Mouse (Mus musculus): Measurements from ENCODE around the gene Wnk4. TPM values are rescaled to one million over a fixed set of nuclear protein-coding genes. Genes with fewer than 3 reads are reported as not detected.
"Not testable (repeated sequence)": the region's sequence is repeated elsewhere in the genome, so short reads cannot be mapped to it uniquely, and the experiment has no call there.

Gene Wnk4
- polyA plus RNA-seq, 1 experiment: 1.8 TPM

DNA sequence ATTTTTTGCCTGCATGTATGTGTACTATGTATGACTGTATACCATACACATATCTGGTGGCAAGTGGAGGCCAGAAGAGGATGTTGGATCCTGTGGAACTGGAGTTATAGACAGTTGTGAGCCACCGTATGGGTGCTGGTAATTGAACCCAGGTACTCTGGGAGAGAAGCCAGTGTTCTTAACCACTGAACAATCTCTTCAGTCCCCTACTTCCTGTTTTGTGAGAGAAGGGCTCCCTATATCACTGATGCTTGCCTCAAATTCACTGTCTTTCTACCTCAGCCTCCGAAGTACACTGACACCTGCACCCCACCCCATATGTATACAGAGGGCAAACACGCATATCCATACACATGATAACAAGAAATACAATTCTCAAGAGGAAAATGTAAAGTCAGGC, 50.7 kb downstream of the Wnk4 start:
- no peaks in the 10 kb centered on the region for H3K4me1 ChIP-seq (ENCODE audit: control insufficient read depth, insufficient read depth, low read length)
- H3K4me3 ChIP-seq (ENCODE audit: insufficient read depth, low read length): no peak overlapping the region
- no peak overlapping the region for H3K27ac ChIP-seq (ENCODE audit: insufficient read depth, low read length)
- TF ChIP-seq CTCF (IDR thresholded peaks at IDR 0.05; ENCODE audit: borderline replicate concordance, insufficient read depth, low read length) (no peak), POLR2A (IDR thresholded peaks at IDR 0.05; ENCODE audit: low read depth, low read length) (no peak)

DNA sequence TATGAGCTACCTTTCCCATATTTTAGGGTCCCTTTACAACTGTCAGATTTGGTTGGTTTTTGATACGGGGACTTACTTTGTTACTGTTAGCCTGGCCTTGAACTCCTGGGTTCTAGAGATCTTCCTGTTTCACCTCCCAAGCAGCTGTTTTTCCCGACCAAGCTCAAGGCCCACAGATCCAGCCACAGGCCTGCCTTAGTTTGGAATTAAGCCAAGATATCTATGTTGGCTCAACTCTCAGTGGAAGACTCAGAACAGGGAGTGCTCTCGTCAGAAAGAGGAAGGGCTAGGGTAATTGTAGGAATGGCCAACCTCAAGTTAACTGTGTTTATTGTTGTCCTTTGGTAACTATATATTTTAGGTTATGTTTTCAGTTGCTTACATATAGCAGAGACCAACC, 51.8 kb downstream of the Wnk4 start:
- H3K4me1 ChIP-seq (ENCODE audit: control insufficient read depth, insufficient read depth, low read length): no peaks in the 10 kb centered on the region
- TF ChIP-seq CTCF (IDR thresholded peaks at IDR 0.05; ENCODE audit: borderline replicate concordance, insufficient read depth, low read length): no peak
- TF ChIP-seq POLR2A (IDR thresholded peaks at IDR 0.05; ENCODE audit: low read depth, low read length): no peak
- no peak overlapping the region for H3K4me3 ChIP-seq (ENCODE audit: insufficient read depth, low read length)
- no peak overlapping the region for H3K27ac ChIP-seq (ENCODE audit: insufficient read depth, low read length)

DNA sequence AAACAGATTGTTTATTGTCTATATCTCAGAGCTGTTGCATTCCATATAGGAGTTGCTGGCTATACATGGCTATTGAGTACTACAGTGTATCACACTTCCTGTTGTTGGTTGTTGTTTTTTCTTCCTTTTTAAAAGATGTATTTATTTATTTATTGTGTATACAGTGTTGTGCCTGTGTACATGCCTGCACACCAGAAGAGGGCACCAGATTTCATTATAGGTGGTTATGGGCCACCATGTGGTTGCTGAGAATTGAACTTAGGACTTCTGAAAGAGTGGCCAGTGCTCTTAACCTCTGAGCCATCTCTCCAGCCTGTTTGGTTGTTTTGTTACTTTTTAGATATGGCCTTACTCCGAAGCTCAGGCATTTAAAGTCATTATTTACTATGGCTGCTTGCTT, 54.2 kb downstream of the Wnk4 start:
- Histone ChIP-seq H3K4me3 (ENCODE audit: insufficient read depth, low read length) (no peak overlapping the region), H3K27ac (ENCODE audit: insufficient read depth, low read length) (no peak overlapping the region), H3K4me1 (ENCODE audit: control insufficient read depth, insufficient read depth, low read length) (peaks cover 6% of the 10 kb centered on the region; the same call in 1 of the 2 replicates)
- no peak for TF ChIP-seq POLR2A (IDR thresholded peaks at IDR 0.05; ENCODE audit: low read depth, low read length)

DNA sequence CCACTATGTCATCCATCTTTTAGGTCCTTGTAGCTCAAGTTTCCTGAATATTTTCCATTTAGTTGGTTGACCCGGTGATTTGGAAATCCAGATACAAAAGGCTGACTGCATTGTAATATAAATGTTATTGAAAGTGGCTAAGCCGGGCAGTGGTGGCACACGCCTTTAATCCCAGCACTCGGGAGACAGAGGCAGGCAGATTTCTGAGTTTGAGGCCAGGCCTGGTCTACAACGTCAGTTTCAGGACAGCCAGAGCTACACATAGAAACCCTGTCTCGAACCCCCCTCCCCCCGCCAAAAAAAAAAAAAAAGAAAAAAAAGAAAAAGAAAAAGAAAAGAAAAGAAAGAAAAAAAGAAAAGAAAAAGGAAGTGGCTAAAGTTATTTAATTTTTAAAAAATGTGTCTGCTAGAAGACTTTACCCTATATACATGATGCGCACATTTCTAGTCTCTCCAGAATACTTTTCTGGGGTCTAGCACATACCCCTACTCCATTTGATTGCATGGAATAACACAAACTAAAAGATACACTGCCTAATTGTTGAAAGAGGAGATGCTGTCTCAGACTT, 54.8 kb downstream of the Wnk4 start:
- H3K27ac ChIP-seq (ENCODE audit: insufficient read depth, low read length): peak overlapping the region; percentile 58
- TF ChIP-seq CTCF (IDR thresholded peaks at IDR 0.05; ENCODE audit: borderline replicate concordance, insufficient read depth, low read length) (no peak), POLR2A (IDR thresholded peaks at IDR 0.05; ENCODE audit: low read depth, low read length) (no peak)
- H3K4me3 ChIP-seq (ENCODE audit: insufficient read depth, low read length): peak overlapping the region; percentile 92

DNA sequence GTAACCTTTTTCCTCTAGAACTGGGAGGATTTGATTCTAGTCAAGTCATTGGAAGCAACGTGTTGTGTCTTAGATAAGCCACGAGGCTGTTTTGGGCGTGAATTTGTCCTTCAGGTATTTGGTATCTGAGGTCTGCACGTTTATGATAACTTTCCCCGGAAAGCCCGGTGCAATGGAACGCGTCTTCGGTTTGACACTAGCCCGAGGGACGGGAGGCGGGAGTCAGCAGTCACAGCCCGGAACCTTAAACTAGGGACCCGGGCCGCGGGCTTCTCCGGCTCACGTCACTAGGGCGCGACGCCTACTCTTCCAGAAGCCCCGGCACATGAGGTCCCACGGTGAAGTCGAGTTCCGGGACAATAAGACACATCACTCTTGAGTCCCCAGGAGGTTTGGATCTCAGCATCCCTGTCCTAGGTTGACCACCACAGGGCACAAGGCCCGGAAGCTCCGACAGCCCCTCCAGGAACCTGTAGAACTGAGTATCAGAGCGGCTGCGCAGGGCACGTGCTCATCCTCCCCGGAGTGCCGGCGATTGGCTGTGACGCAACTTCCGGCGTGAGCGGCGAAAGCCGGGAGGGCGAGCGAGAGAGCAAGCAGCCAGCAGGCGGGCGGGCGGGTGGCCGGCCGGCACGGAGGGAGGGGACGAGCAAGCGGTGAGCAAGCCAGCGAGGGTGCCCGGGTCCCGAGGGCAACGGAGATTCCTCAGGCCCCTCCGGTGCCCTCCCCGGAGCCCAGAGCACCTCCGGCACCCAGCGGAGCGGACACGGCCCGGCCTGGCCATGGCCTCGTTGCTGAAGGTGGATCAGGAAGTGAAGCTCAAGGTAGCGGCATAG, 55.5 kb downstream of the Wnk4 start, which contains the start of gene Psme3:
TSS of gene Psme3 (plus strand) at position 549 of the 836 bp plus-strand sequence.
- Histone ChIP-seq H3K27ac (ENCODE audit: insufficient read depth, low read length) (peak within 1 kb of the TSS; percentile 58), H3K4me3 (ENCODE audit: insufficient read depth, low read length) (peak within 1 kb of the TSS; percentile 92), H3K4me1 (ENCODE audit: control insufficient read depth, insufficient read depth, low read length) (peaks cover 6% of the 10 kb centered on the region; the same call in 1 of the 2 replicates)
- no peak for TF ChIP-seq CTCF (IDR thresholded peaks at IDR 0.05; ENCODE audit: borderline replicate concordance, insufficient read depth, low read length)
- peak; percentile 69 for TF ChIP-seq POLR2A (IDR thresholded peaks at IDR 0.05; ENCODE audit: low read depth, low read length)

More for the DNA sequence above, 54.8 kb downstream of the Wnk4 start:
- H3K4me1 ChIP-seq (ENCODE audit: control insufficient read depth, insufficient read depth, low read length): peaks cover 6% of the 10 kb centered on the region; the same call in 1 of the 2 replicates

DNA sequence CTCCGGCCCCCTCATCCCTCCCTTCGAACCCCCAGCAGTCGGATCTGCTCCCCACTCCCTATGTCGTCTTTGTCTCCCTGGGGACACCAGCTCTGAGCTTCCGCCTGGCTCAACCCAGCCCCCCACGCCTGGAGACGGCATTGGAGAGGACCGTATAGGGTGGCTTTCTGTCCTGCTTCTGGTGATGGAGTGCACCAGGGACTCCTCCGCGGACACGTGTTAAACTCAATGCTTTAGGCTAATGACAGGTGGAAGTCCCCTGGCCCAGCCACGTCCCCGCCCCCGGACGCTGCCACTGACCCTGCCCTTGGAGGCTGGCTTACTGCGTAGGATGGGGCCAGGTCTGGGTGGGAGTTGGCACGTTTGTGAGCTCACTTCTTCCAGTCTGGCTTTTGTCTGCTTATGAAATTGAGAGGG, 56.1 kb downstream of the Wnk4 start:
- H3K27ac ChIP-seq (ENCODE audit: insufficient read depth, low read length): no peak overlapping the region
- peak overlapping the region; percentile 92 for H3K4me3 ChIP-seq (ENCODE audit: insufficient read depth, low read length)
- TF ChIP-seq POLR2A (IDR thresholded peaks at IDR 0.05; ENCODE audit: low read depth, low read length) (0 out of 2 replicates have a peak, but pooled peaks have one; percentile 29), CTCF (IDR thresholded peaks at IDR 0.05; ENCODE audit: borderline replicate concordance, insufficient read depth, low read length) (no peak)
- H3K4me1 ChIP-seq (ENCODE audit: control insufficient read depth, insufficient read depth, low read length): peaks cover 6% of the 10 kb centered on the region; the same call in 1 of the 2 replicates

DNA sequence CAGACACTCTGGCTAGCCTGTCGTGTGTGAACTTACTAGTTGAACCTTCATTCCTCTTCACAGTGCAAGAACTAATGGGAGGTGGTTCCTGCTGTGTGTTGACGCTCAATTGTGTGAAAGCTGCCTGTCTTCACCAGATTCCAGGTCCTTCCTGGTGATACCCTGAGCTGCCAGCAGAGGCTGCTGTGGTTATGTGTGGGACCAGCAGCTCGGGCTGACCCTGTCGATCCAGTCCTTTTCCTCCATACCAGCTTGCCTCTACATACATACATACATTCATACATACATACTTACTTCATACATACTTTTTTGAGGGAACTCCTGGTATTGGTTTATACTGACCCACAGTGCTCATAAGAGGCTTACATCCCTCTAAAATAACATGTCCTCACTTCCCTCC, 63.2 kb downstream of the Wnk4 start:
- H3K4me1 ChIP-seq (ENCODE audit: control insufficient read depth, insufficient read depth, low read length): no peaks in the 10 kb centered on the region
- H3K27ac ChIP-seq (ENCODE audit: insufficient read depth, low read length): no peak overlapping the region
- H3K4me3 ChIP-seq (ENCODE audit: insufficient read depth, low read length): no peak overlapping the region
- TF ChIP-seq CTCF (IDR thresholded peaks at IDR 0.05; ENCODE audit: borderline replicate concordance, insufficient read depth, low read length) (peak; percentile 95), POLR2A (IDR thresholded peaks at IDR 0.05; ENCODE audit: low read depth, low read length) (no peak)

DNA sequence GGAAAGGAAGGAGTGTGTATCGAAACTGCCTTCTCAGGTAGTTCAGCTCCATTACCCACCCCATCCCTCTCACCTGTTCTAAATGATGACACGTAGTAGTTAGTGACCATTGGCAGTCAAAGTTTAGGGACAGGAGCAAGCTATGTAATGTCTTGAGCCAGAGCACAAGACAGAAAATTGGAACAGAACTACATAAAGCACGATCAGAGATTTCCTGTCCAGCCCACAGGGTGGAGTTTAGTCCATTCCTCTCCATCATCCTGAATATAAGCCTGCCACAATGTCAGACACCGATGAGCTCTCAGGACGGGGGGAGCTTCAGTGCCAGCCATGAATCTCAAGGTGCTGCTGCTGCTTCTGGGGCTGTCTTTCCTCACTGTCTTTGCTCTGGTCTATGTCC, 64.4 kb downstream of the Wnk4 start, which contains the start of gene Aoc2:
TSS of gene Aoc2 (plus strand) at position 301 of the 400 bp plus-strand sequence.
- Histone ChIP-seq H3K27ac (ENCODE audit: insufficient read depth, low read length) (no peak within 1 kb of the TSS), H3K4me3 (ENCODE audit: insufficient read depth, low read length) (no peak within 1 kb of the TSS), H3K4me1 (ENCODE audit: control insufficient read depth, insufficient read depth, low read length) (no peaks in the 10 kb centered on the region)
- no peak for TF ChIP-seq POLR2A (IDR thresholded peaks at IDR 0.05; ENCODE audit: low read depth, low read length)
- TF ChIP-seq CTCF (IDR thresholded peaks at IDR 0.05; ENCODE audit: borderline replicate concordance, insufficient read depth, low read length): no peak

DNA sequence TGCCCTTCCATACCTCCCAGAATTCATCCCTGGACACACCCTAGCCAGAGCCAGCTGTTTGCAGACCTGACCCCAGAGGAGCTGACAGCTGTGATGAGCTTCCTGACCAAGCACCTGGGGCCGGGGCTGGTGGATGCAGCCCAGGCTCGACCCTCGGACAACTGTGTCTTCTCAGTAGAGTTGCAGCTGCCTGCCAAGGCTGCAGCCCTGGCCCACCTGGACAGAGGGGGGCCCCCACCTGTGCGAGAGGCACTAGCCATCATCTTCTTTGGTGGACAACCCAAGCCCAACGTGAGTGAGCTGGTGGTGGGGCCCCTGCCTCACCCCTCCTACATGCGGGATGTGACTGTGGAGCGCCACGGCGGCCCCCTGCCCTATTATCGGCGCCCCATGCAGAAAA, 64.8 kb downstream of the Wnk4 start:
- H3K27ac ChIP-seq (ENCODE audit: insufficient read depth, low read length); H3K4me3 ChIP-seq (ENCODE audit: insufficient read depth, low read length); H3K4me1 ChIP-seq (ENCODE audit: control insufficient read depth, insufficient read depth, low read length): not testable (repeated sequence)

DNA sequence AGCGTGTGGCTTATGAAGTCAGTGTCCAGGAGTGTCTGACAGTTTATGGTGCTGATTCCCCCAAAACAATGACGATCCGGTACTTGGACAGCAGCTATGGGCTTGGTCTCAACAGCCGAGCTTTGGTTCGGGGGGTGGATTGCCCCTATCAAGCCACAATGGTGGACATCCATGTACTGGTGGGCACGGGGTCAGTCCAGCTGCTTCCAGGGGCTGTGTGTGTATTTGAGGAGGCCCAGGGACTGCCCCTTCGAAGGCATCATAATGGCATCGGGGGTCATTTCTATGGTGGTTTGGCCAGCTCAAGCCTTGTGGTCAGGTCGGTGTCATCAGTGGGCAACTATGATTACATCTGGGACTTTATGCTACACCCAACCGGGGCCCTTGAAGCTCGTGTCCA, 65.8 kb downstream of the Wnk4 start:
- TF ChIP-seq POLR2A (IDR thresholded peaks at IDR 0.05; ENCODE audit: low read depth, low read length) (no peak), CTCF (IDR thresholded peaks at IDR 0.05; ENCODE audit: borderline replicate concordance, insufficient read depth, low read length) (no peak)
- Histone ChIP-seq H3K27ac (ENCODE audit: insufficient read depth, low read length) (no peak overlapping the region), H3K4me3 (ENCODE audit: insufficient read depth, low read length) (no peak overlapping the region)

More for the DNA sequence above, 65.8 kb downstream of the Wnk4 start:
- H3K4me1 ChIP-seq (ENCODE audit: control insufficient read depth, insufficient read depth, low read length): no peaks in the 10 kb centered on the region; the same call in 1 of the 2 replicates

Other genes with a start within 250 kb of the Wnk4 start
- gene Naglu, start 190.6 kb upstream of the Wnk4 start, polyA plus RNA-seq (2011; ENCODE audit: insufficient read length, low read depth, missing spikeins): 21.8 and 24.9 TPM in 2 replicates
- gene Hsd17b1, start 182.2 kb upstream of the Wnk4 start, polyA plus RNA-seq (2011; ENCODE audit: insufficient read length, low read depth, missing spikeins): 1.2 and 5.2 TPM in 2 replicates
- 14.9 and 15.0 TPM in 2 replicates for gene Coasy, start 178.0 kb upstream of the Wnk4 start, polyA plus RNA-seq (2011; ENCODE audit: insufficient read length, low read depth, missing spikeins)
- gene Mlx, start 173.3 kb upstream of the Wnk4 start, polyA plus RNA-seq (2011; ENCODE audit: insufficient read length, low read depth, missing spikeins): 29.9 and 30.1 TPM in 2 replicates
- gene Psmc3ip, start 165.1 kb upstream of the Wnk4 start, polyA plus RNA-seq (2011; ENCODE audit: insufficient read length, low read depth, missing spikeins): 10.3 and 12.9 TPM in 2 replicates
- gene Retreg3, start 140.7 kb upstream of the Wnk4 start, polyA plus RNA-seq (2011; ENCODE audit: insufficient read length, low read depth, missing spikeins): 29.8 and 34.1 TPM in 2 replicates
- gene Tubg1, start 140.6 kb upstream of the Wnk4 start, polyA plus RNA-seq (2011; ENCODE audit: insufficient read length, low read depth, missing spikeins): 34.8 and 36.2 TPM in 2 replicates
- 5.5 and 6.1 TPM in 2 replicates for gene Tubg2, start 104.7 kb upstream of the Wnk4 start, polyA plus RNA-seq (2011; ENCODE audit: insufficient read length, low read depth, missing spikeins)
- gene Cntnap1, start 90.0 kb upstream of the Wnk4 start, polyA plus RNA-seq (2011; ENCODE audit: insufficient read length, low read depth, missing spikeins): 3.0 TPM in 2 replicates
- 7.1 and 11.5 TPM in 2 replicates for gene Plekhh3, start 89.2 kb upstream of the Wnk4 start, polyA plus RNA-seq (2011; ENCODE audit: insufficient read length, low read depth, missing spikeins)
- not detected in 2 replicates for gene Ccr10, start 85.1 kb upstream of the Wnk4 start, polyA plus RNA-seq (2011; ENCODE audit: insufficient read length, low read depth, missing spikeins)
- 13.9 and 14.4 TPM in 2 replicates for gene Ezh1, start 34.1 kb upstream of the Wnk4 start, polyA plus RNA-seq (2011; ENCODE audit: insufficient read length, low read depth, missing spikeins)
- gene Ramp2, start 14.5 kb upstream of the Wnk4 start, polyA plus RNA-seq (2011; ENCODE audit: insufficient read length, low read depth, missing spikeins): 2.3 and 2.7 TPM in 2 replicates
- gene Vps25, start 6.9 kb upstream of the Wnk4 start, polyA plus RNA-seq (2011; ENCODE audit: insufficient read length, low read depth, missing spikeins): 99.4 and 135 TPM in 2 replicates
- gene Cntd1, start 18.4 kb downstream of the Wnk4 start, polyA plus RNA-seq (2011; ENCODE audit: insufficient read length, low read depth, missing spikeins): 0.87 and 1.0 TPM in 2 replicates
- gene Coa3, start 18.5 kb downstream of the Wnk4 start, polyA plus RNA-seq (2011; ENCODE audit: insufficient read length, low read depth, missing spikeins): 77.1 and 78.8 TPM in 2 replicates
- gene Becn1, start 41.7 kb downstream of the Wnk4 start, polyA plus RNA-seq (2011; ENCODE audit: insufficient read length, low read depth, missing spikeins): 77.3 and 86.3 TPM in 2 replicates
- gene Psme3, start 55.6 kb downstream of the Wnk4 start, polyA plus RNA-seq (2011; ENCODE audit: insufficient read length, low read depth, missing spikeins): 127 and 143 TPM in 2 replicates
- 1.3 and 1.7 TPM in 2 replicates for gene Aoc2, start 64.5 kb downstream of the Wnk4 start, polyA plus RNA-seq (2011; ENCODE audit: insufficient read length, low read depth, missing spikeins)
- gene Aoc3, start 70.0 kb downstream of the Wnk4 start, polyA plus RNA-seq (2011; ENCODE audit: insufficient read length, low read depth, missing spikeins): 2.7 and 4.2 TPM in 2 replicates
- not detected in 2 replicates for gene G6pc, start 107.0 kb downstream of the Wnk4 start, polyA plus RNA-seq (2011; ENCODE audit: insufficient read length, low read depth, missing spikeins)
- 4.4 and 11.3 TPM in 2 replicates for gene Aarsd1, start 157.0 kb downstream of the Wnk4 start, polyA plus RNA-seq (2011; ENCODE audit: insufficient read length, low read depth, missing spikeins)
- gene Gm27029, start 164.2 kb downstream of the Wnk4 start, polyA plus RNA-seq (2011; ENCODE audit: insufficient read length, low read depth, missing spikeins): 12.6 and 14.7 TPM in 2 replicates
- 8.0 and 10.1 TPM in 2 replicates for gene Rundc1, start 164.5 kb downstream of the Wnk4 start, polyA plus RNA-seq (2011; ENCODE audit: insufficient read length, low read depth, missing spikeins)
- gene Ptges3l, start 164.8 kb downstream of the Wnk4 start, polyA plus RNA-seq (2011; ENCODE audit: insufficient read length, low read depth, missing spikeins): 14.6 and 27.7 TPM in 2 replicates
- 668 and 702 TPM in 2 replicates for gene Rpl27, start 181.7 kb downstream of the Wnk4 start, polyA plus RNA-seq (2011; ENCODE audit: insufficient read length, low read depth, missing spikeins)
- 24.3 and 24.7 TPM in 2 replicates for gene Ifi35, start 187.8 kb downstream of the Wnk4 start, polyA plus RNA-seq (2011; ENCODE audit: insufficient read length, low read depth, missing spikeins)
- gene Rnd2, start 204.4 kb downstream of the Wnk4 start, polyA plus RNA-seq (2011; ENCODE audit: insufficient read length, low read depth, missing spikeins): 9.5 and 11.2 TPM in 2 replicates
- gene Vat1, start 205.7 kb downstream of the Wnk4 start, polyA plus RNA-seq (2011; ENCODE audit: insufficient read length, low read depth, missing spikeins): 218 and 264 TPM in 2 replicates

Measured in embryonic fibroblast, embryonic 13.5 days (primary cell).